Mouse (Mus musculus): ENCODE results near the gene Gm20388. TPM values are rescaled to one million over a fixed set of nuclear protein-coding genes. Genes with fewer than 3 reads are reported as not detected.
"Not testable (repeated sequence)": the region's sequence is repeated elsewhere in the genome, so short reads cannot be mapped to it uniquely, and the experiment has no call there.

The Gm20388 gene
- polyA plus RNA-seq, 1 experiment from 2014 or later: 12.4 TPM

DNA sequence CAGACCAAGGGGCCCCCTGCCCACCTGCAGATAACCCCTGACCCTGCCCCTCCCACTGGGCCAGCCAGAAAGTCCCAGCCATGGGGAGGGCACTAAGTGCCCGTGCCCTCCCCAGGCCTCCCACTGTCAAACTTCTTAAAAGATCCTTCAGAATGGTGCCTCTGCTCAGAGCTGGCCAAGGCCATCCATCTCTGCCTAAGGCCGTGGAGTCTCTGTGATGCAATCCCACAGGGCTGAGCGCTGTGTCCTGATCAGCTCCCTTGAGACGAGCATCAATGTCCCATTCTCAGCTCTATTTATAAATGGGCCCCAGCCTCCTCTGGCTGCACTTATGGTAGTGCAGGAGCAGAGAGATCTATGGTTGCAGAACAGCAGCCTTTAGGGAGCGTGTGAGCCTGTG lies 1403.4 kb downstream of the Gm20388 start:
- no peak for ATAC-seq

DNA sequence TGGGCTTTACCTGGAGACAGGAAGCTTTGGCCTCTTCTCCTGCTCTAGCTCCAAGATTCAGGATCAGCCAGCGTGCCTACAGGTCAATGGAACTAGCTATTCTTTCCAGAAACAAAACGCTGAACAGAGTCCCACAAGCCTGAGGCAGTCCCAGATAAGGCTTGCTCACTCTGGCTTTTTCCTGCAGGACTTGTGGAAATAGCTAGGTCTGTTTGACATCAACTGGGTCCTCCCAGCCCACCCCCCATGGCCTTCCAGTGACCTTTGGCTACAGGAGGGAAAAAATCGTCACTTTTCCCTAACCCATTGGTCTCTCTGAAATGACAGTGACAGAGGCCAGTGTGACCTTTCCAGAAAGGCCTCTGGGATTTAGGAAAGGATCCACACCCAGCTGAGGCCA lies 1404.9 kb downstream of the Gm20388 start:
- Histone ChIP-seq H3K9me3 (ENCODE audit: control insufficient read depth, low read length) (no peaks in the 10 kb centered on the region), H3K4me3 (ENCODE audit: low read length) (no peak overlapping the region), H3K36me3 (ENCODE audit: control insufficient read depth, insufficient read depth, low read length) (no peaks in the 10 kb centered on the region), H3K27me3 (replicated peaks; ENCODE audit: control insufficient read depth, insufficient read depth, low read length) (no peaks in the 10 kb centered on the region), H3K9ac (ENCODE audit: low read depth, low read length) (no peak overlapping the region), H3K4me2 (ENCODE audit: low read length) (no peak overlapping the region), H3K27ac (ENCODE audit: low read depth, low read length) (no peak overlapping the region), H3K4me1 (ENCODE audit: control insufficient read depth, insufficient read depth, low read depth, low read length) (peaks cover 6% of the 10 kb centered on the region)
- no peak for ATAC-seq
- 76% methylated on average over 3 of the region's 3 CpGs for WGBS

More for the DNA sequence above, 1403.4 kb downstream of the Gm20388 start:
- Histone ChIP-seq H3K27ac (ENCODE audit: low read depth, low read length) (no peak overlapping the region), H3K4me2 (ENCODE audit: low read length) (no peak overlapping the region), H3K9ac (ENCODE audit: low read depth, low read length) (no peak overlapping the region), H3K4me3 (ENCODE audit: low read length) (no peak overlapping the region), H3K36me3 (ENCODE audit: control insufficient read depth, insufficient read depth, low read length) (no peaks in the 10 kb centered on the region), H3K27me3 (replicated peaks; ENCODE audit: control insufficient read depth, insufficient read depth, low read length) (no peaks in the 10 kb centered on the region), H3K4me1 (ENCODE audit: control insufficient read depth, insufficient read depth, low read depth, low read length) (peaks cover 6% of the 10 kb centered on the region), H3K9me3 (ENCODE audit: control insufficient read depth, low read length) (no peaks in the 10 kb centered on the region)
- WGBS: 67% methylated on average over 5 of the region's 5 CpGs

DNA sequence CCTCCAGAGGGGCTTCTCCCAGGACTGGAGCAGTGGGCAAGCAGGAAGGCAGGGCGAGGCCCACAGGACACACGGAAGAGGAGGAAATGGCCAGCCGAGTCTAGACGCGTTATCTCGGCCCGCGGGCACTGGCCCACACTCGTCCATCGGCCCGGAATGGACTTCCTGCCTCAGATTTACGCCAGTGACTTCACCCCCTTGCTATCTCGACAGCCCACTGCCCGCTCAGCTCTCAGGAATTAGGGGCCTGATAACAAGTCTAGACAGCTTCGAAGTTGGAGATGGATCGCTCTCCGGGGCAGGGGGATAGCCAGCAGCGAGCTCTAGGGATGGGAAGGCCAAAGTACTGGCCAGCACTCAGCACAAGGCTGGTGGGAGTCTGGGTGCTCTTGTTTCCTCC lies 1405.4 kb downstream of the Gm20388 start:
- no peak overlapping the region for H3K4me2 ChIP-seq (ENCODE audit: low read length)
- H3K4me1 ChIP-seq (ENCODE audit: control insufficient read depth, insufficient read depth, low read depth, low read length): peaks cover 2% of the 10 kb centered on the region; the same call in 1 of the 2 replicates
- H3K27ac ChIP-seq (ENCODE audit: low read depth, low read length): no peak overlapping the region
- no peak for ATAC-seq
- no peaks in the 10 kb centered on the region for H3K27me3 ChIP-seq (replicated peaks; ENCODE audit: control insufficient read depth, insufficient read depth, low read length)
- WGBS: 90% methylated on average over 18 of the region's 18 CpGs
- H3K4me3 ChIP-seq (ENCODE audit: low read length): no peak overlapping the region
- no peaks in the 10 kb centered on the region for H3K36me3 ChIP-seq (ENCODE audit: control insufficient read depth, insufficient read depth, low read length)
- no peaks in the 10 kb centered on the region for H3K9me3 ChIP-seq (ENCODE audit: control insufficient read depth, low read length)
- H3K9ac ChIP-seq (ENCODE audit: low read depth, low read length): no peak overlapping the region

DNA sequence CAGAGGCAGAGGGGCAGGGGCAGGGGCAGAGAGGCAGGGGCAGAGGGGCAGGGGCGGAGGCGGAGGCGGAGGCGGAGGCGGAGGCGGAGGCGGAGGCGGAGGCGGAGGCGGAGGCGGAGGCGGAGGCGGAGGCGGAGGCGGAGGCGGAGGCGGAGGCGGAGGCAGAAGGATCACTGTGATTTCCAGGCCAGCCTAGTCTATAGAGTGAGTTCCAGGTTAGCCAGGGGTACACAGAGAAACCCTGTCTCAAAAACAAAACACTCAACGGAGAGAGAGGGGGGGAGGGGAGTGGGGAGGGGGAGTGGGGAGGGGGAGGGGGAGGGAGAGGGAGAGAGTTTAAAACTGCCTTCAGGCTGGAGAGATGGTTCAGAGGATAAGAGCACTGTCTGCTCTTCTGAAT lies 1408.1 kb downstream of the Gm20388 start:
- H3K4me2 ChIP-seq (ENCODE audit: low read length); ATAC-seq; H3K27ac ChIP-seq (ENCODE audit: low read depth, low read length); H3K27me3 ChIP-seq (replicated peaks; ENCODE audit: control insufficient read depth, insufficient read depth, low read length); H3K4me3 ChIP-seq (ENCODE audit: low read length); H3K36me3 ChIP-seq (ENCODE audit: control insufficient read depth, insufficient read depth, low read length); H3K4me1 ChIP-seq (ENCODE audit: control insufficient read depth, insufficient read depth, low read depth, low read length); H3K9ac ChIP-seq (ENCODE audit: low read depth, low read length); H3K9me3 ChIP-seq (ENCODE audit: control insufficient read depth, low read length): not testable (repeated sequence)
- WGBS: 0% methylated on average over 2 of the region's 19 CpGs

DNA sequence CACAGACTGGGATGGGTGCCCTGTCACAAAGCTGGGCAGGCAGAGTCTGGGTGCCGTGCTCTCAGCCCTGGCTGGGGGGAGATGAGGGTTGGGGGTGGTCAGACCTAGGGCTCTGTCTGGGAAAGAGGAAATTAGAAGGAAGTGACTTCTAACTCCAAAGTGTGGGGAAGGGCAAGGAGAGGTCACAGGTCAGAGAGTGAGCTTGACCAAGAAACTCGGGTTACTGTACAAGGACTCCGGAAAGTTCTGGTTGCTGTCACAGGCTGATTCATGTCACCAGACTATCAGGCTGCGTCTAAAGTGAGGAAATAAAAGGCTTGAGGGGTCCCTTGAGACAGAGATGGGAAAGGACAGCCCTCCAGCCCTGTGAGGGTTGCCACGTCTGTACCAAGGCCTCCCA lies 1408.8 kb downstream of the Gm20388 start:
- H3K4me2 ChIP-seq (ENCODE audit: low read length): no peak overlapping the region
- no peak overlapping the region for H3K4me3 ChIP-seq (ENCODE audit: low read length)
- no peak for ATAC-seq
- H3K9ac ChIP-seq (ENCODE audit: low read depth, low read length): no peak overlapping the region
- no peak overlapping the region for H3K27ac ChIP-seq (ENCODE audit: low read depth, low read length)
- no peaks in the 10 kb centered on the region for H3K27me3 ChIP-seq (replicated peaks; ENCODE audit: control insufficient read depth, insufficient read depth, low read length)
- H3K4me1 ChIP-seq (ENCODE audit: control insufficient read depth, insufficient read depth, low read depth, low read length): no peaks in the 10 kb centered on the region
- no peaks in the 10 kb centered on the region for H3K36me3 ChIP-seq (ENCODE audit: control insufficient read depth, insufficient read depth, low read length)
- WGBS: 79% methylated on average over 5 of the region's 5 CpGs
- no peaks in the 10 kb centered on the region for H3K9me3 ChIP-seq (ENCODE audit: control insufficient read depth, low read length)

DNA sequence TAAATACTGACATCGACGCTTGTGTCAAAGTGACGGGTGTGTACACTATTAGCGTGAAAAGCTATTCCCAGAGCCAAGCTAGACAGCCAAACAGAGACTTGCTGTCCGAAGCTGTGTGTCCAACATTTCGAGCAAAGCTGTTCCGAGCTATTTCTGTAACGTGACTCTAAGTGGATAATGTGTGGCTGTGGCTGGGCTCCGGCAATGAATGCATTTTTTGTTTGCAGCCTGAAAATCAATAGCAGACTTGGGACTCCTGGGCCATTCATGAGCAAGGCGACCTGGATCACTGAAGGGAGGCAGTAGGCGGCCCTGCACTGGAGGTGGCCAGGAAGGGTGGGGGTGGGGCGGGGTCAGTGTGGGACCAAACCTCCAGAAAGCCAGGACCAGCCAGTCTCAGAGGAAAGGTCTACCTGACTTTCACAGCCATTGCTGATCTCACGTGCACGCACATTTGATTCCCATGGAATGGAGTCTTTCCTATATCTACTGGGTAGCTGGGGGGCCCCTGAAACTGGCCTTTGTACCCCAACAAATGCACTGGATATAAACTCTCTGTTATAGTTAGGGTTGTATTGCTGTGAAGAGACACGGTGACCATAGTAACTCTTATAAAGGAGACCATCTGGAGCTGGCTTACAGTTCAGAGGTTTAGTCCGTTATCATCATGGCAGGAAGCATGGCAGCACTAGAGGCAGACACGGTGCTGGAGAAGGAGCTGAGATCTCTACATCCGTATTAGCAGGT lies 1415.7 kb downstream of the Gm20388 start:
- H3K36me3 ChIP-seq (ENCODE audit: control insufficient read depth, insufficient read depth, low read length): no peaks in the 10 kb centered on the region
- no peak overlapping the region for H3K9ac ChIP-seq (ENCODE audit: low read depth, low read length)
- no peaks in the 10 kb centered on the region for H3K9me3 ChIP-seq (ENCODE audit: control insufficient read depth, low read length)
- no peak overlapping the region for H3K4me2 ChIP-seq (ENCODE audit: low read length)
- no peaks in the 10 kb centered on the region for H3K4me1 ChIP-seq (ENCODE audit: control insufficient read depth, insufficient read depth, low read depth, low read length)
- no peak for ATAC-seq
- no peaks in the 10 kb centered on the region for H3K27me3 ChIP-seq (replicated peaks; ENCODE audit: control insufficient read depth, insufficient read depth, low read length)
- 62% methylated on average over 18 of the region's 18 CpGs for WGBS
- H3K4me3 ChIP-seq (ENCODE audit: low read length): no peak overlapping the region
- no peak overlapping the region for H3K27ac ChIP-seq (ENCODE audit: low read depth, low read length)

DNA sequence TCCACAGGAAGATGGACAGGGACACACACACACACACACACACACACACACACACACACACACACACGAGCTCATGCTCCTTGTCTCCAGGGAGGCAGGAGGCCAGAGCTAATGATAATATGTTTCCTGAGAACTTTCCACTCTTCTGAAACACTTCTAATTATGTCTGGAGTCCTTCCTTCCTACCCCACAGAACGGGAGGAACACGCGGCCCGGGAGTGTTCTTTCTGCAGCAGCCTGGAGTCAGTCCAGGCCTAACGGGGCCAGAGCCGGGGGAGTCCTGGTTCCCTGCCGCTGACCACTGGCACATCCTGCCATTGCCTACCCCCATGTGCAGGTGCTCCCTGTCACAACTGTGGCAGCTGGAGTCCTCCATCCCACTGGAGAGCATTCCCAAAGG lies 1421.8 kb downstream of the Gm20388 start:
- no peak overlapping the region for H3K4me2 ChIP-seq (ENCODE audit: low read length)
- peaks cover 7% of the 10 kb centered on the region for H3K4me1 ChIP-seq (ENCODE audit: control insufficient read depth, insufficient read depth, low read depth, low read length)
- ATAC-seq: no peak
- H3K9ac ChIP-seq (ENCODE audit: low read depth, low read length): no peak overlapping the region
- no peaks in the 10 kb centered on the region for H3K36me3 ChIP-seq (ENCODE audit: control insufficient read depth, insufficient read depth, low read length)
- 57% methylated on average over 8 of the region's 8 CpGs for WGBS
- H3K4me3 ChIP-seq (ENCODE audit: low read length): no peak overlapping the region
- no peak overlapping the region for H3K27ac ChIP-seq (ENCODE audit: low read depth, low read length)
- no peaks in the 10 kb centered on the region; the same call in 1 of the 2 replicates for H3K27me3 ChIP-seq (replicated peaks; ENCODE audit: control insufficient read depth, insufficient read depth, low read length)
- no peaks in the 10 kb centered on the region for H3K9me3 ChIP-seq (ENCODE audit: control insufficient read depth, low read length)

DNA sequence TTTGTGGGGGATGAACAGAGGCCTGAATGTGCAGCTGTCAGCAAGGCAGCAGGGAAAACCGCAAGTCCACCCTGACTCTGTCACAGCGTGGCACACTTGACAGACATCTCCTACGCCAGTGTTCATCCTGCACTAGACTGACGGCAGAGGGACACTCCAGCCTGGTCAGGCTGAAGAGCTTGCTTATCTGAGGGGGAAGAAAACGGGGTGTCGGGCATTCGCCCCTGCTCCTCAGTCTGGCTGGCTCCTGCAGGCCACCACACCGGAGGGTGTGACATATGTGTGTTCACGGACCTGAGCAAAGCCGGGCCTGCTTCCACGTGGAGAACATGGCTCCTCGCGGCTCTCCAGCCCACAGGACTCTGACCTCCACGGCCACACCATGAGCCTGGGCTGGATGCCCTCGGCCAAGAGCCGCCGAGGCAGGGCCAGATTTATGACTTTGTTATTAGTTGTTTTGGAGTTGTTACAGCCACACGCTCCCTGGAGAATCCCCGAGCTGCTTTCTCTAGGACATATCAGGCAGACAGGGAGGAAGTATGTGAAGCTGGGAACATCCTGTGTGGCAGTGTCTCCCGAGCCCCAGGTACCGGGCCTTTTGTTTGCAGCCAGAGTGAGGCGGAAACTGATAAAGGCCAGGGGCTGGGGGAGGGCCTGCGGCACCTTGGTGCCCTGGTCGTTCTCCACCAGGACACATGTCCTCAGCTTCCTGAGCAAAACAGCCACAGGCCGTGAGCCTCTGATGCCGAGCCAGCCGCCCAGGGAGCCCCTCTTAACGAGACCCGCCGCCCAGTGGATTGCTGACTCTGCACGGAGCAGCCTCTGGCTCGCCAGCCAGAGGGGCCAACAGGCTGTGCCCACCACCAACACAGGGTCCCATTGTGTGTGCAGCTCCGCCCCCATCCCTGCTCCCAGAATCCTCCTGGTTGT lies 1424.1 kb downstream of the Gm20388 start:
- no peaks in the 10 kb centered on the region; the same call in 1 of the 2 replicates for H3K27me3 ChIP-seq (replicated peaks; ENCODE audit: control insufficient read depth, insufficient read depth, low read length)
- peak overlapping the region; percentile 57; the same call in 1 of the 2 replicates for H3K27ac ChIP-seq (ENCODE audit: low read depth, low read length)
- no peak overlapping the region for H3K4me2 ChIP-seq (ENCODE audit: low read length)
- no peaks in the 10 kb centered on the region for H3K9me3 ChIP-seq (ENCODE audit: control insufficient read depth, low read length)
- no peaks in the 10 kb centered on the region for H3K36me3 ChIP-seq (ENCODE audit: control insufficient read depth, insufficient read depth, low read length)
- peak; percentile 52 for ATAC-seq
- H3K4me1 ChIP-seq (ENCODE audit: control insufficient read depth, insufficient read depth, low read depth, low read length): peaks cover 7% of the 10 kb centered on the region
- peak overlapping the region; percentile 14 for H3K9ac ChIP-seq (ENCODE audit: low read depth, low read length)
- H3K4me3 ChIP-seq (ENCODE audit: low read length): no peak overlapping the region
- 55% methylated on average over 33 of the region's 33 CpGs for WGBS

DNA sequence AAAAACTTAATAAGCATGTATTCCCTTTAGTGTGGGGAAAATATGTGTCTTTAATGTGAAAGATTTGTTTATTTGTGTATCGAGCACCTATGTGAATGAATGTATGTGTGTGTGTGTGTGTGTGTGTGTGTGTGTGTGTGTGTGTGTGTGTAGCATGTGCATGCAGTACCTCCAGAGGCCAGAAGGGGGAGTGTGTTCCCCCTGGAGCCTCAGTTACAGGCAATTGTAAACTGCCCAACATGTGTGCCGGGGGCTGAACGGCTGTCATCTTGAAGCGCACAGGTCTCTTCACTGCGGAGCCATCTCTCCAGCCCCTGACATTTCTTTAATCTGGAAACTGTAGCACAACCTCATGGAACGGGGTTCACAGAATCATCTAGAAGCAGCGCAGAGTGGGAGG lies 1425.0 kb downstream of the Gm20388 start:
- Histone ChIP-seq H3K27me3 (replicated peaks; ENCODE audit: control insufficient read depth, insufficient read depth, low read length) (no peaks in the 10 kb centered on the region; the same call in 1 of the 2 replicates), H3K4me3 (ENCODE audit: low read length) (no peak overlapping the region), H3K9me3 (ENCODE audit: control insufficient read depth, low read length) (no peaks in the 10 kb centered on the region), H3K4me1 (ENCODE audit: control insufficient read depth, insufficient read depth, low read depth, low read length) (peaks cover 7% of the 10 kb centered on the region), H3K27ac (ENCODE audit: low read depth, low read length) (no peak overlapping the region), H3K4me2 (ENCODE audit: low read length) (no peak overlapping the region), H3K36me3 (ENCODE audit: control insufficient read depth, insufficient read depth, low read length) (no peaks in the 10 kb centered on the region), H3K9ac (ENCODE audit: low read depth, low read length) (no peak overlapping the region)
- 97% methylated on average over 7 of the region's 7 CpGs for WGBS
- no peak for ATAC-seq
